Mouse (Mus musculus): ENCODE results near the gene Il20rb. TPM values are rescaled to one million over a fixed set of nuclear protein-coding genes. Genes with fewer than 3 reads are reported as not detected.

Il20rb gene
- polyA plus RNA-seq, 1 experiment: not detected

DNA sequence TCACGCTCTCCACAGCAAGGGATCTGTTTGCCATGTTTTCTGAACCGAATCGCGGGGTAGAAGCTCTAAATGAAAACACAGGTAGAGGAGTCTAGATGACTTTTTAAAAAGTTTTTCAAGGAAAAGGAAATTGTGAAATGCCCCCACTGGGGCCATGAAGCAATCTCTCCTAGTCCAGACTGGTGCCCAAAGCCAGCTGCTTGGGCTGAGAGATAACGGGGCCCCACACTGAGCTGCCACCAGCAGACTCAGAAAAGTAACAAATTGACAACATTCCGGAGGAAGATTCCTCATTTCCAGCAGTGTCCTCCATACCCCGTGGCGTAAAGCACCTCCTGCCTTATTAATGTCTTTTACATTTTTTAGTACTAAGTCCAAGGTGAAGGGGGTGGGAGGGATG is 66.9 kb downstream of the Il20rb start:
- Histone ChIP-seq H3K27ac (replicated peaks; ENCODE audit: low read depth, low read length) (no peak overlapping the region), H3K4me1 (ENCODE audit: control insufficient read depth, insufficient read depth, insufficient read length, low read length) (no peaks in the 10 kb centered on the region; the same call in 1 of the 2 replicates), H3K4me3 (ENCODE audit: insufficient read depth, low read depth, low read length) (no peak overlapping the region)

DNA sequence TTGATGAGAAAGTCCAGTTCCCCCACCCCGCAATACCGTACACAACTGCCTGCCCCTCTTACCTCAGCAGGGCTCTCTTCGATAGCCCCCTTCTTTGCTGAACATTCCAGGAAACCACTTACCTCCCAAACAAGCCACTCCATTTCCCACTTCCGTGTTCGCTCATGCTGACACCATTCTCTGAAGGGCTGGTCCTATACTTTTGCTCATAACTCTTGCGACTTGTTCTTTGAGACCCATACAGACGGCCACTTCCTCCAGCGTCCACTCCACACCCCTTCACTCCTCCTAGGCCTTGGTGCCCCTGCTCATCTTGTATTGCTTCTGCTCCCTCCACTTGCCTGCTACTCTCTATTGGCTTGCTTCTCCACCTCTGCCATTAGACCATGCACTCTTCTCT is 67.5 kb downstream of the Il20rb start:
- Histone ChIP-seq H3K4me3 (ENCODE audit: insufficient read depth, low read depth, low read length) (no peak overlapping the region), H3K4me1 (ENCODE audit: control insufficient read depth, insufficient read depth, insufficient read length, low read length) (no peaks in the 10 kb centered on the region; the same call in 1 of the 2 replicates), H3K27ac (replicated peaks; ENCODE audit: low read depth, low read length) (no peak overlapping the region)

DNA sequence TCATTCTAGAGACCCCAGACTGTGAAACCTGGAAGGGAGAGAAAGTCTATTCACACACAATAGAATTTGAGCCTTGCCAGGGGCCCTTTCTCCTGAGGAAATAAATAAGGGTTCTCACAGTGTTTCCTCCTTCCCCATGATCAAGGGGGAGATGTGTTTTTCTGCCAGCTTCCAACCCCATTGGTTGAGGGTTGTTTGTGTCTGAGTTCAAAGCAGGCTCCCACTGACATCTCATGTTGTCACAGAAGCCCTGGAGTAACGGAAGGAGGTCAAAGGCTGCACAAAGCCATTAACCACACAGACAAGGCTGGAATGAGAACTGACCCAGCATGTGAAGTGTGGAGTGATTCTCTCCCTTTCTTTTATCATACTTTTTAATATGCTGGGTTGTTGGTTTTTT is 69.8 kb downstream of the Il20rb start:
- no peaks in the 10 kb centered on the region; the same call in 1 of the 2 replicates for H3K4me1 ChIP-seq (ENCODE audit: control insufficient read depth, insufficient read depth, insufficient read length, low read length)
- no peak overlapping the region for H3K27ac ChIP-seq (replicated peaks; ENCODE audit: low read depth, low read length)

DNA sequence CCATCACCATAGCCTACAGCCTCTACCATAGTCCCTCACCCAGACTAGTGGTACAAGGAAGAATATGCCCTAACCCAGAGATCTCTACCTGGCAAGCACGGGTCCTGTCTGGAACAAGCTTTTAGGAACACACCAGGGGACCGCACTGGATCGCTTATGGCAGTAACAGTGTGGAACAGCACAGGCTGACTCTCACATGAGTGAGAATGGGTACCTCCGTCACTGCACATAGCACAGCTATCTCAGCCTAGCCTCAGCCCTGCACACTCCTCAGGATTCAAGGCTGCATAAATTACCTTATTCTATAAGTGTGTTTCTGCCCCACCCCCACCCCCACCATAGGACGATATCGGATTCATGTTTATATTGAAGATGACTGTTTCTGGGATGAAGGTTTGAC is 70.3 kb downstream of the Il20rb start:
- Histone ChIP-seq H3K4me1 (ENCODE audit: control insufficient read depth, insufficient read depth, insufficient read length, low read length) (no peaks in the 10 kb centered on the region; the same call in 1 of the 2 replicates), H3K4me3 (ENCODE audit: insufficient read depth, low read depth, low read length) (no peak overlapping the region), H3K27ac (replicated peaks; ENCODE audit: low read depth, low read length) (no peak overlapping the region)

More for the DNA sequence above, 69.8 kb downstream of the Il20rb start:
- H3K4me3 ChIP-seq (ENCODE audit: insufficient read depth, low read depth, low read length): no peak overlapping the region

DNA sequence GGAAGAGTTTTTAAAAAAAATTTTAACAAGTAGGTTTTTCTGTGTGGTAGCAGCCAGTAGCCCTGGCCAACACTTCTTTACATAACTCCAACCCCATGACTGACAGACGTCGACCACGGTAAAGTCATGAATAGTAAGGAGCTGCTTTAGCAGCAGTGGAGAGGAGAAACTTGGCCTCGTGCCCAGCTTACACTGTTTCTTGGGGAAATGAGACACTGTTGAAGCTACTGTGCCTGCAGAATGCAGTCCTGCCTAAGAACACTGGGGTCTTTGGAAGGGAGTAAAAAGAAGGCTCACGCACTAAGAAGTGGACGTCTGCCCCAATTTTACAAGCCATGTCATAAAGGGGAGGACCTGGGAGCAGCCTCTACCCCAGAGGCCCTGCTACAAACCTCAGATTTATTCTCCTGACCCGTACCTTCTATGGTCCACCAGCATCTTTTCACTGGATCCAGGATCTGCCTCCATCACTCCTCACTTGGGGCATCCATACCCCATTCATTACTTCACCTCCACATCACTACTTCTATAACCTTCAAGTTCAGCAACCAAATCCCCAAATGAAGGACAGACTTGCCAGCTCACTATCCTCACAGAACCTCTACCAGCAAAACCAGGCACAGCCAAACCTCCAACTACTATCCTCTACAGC is 71.1 kb downstream of the Il20rb start:
- Histone ChIP-seq H3K4me3 (ENCODE audit: insufficient read depth, low read depth, low read length) (no peak overlapping the region), H3K27ac (replicated peaks; ENCODE audit: low read depth, low read length) (no peak overlapping the region), H3K4me1 (ENCODE audit: control insufficient read depth, insufficient read depth, insufficient read length, low read length) (no peaks in the 10 kb centered on the region; the same call in 1 of the 2 replicates)

Other genes with a start within 250 kb of the Il20rb start
- gene Nck1, start 59.3 kb upstream of the Il20rb start, polyA plus RNA-seq (2012; ENCODE audit: insufficient read depth, insufficient read length, missing spikeins): 39.8 and 44.1 TPM in 2 replicates
- gene Slc35g2, start 84.3 kb upstream of the Il20rb start, polyA plus RNA-seq (2012; ENCODE audit: insufficient read depth, insufficient read length, missing spikeins): not detected in 2 replicates
- gene Stag1, start 111.0 kb upstream of the Il20rb start, polyA plus RNA-seq (2012; ENCODE audit: insufficient read depth, insufficient read length, missing spikeins): 8.2 and 16.9 TPM in 2 replicates

Data from brown adipose tissue, adult 24 weeks (tissue).